Mouse (Mus musculus): ENCODE results near the gene Emx2. TPM values are rescaled to one million over a fixed set of nuclear protein-coding genes. Genes with fewer than 3 reads are reported as not detected.

Gene Emx2
- polyA plus RNA-seq, 1 experiment from 2014 or later: 18.9 TPM

GRCm38 (mm10) chr19:59480563-59480962, 22.4 kb downstream of the Emx2 start:
- Histone ChIP-seq H3K4me1 (0 out of 2 replicates have a peak, but pooled peaks cover 3% of the 10 kb centered on the region), H3K4me2 (replicated peaks) (no peak overlapping the region), H3K36me3 (no peaks in the 10 kb centered on the region), H3K27ac (no peak overlapping the region), H3K9me3 (no peaks in the 10 kb centered on the region), H3K9ac (no peak overlapping the region), H3K4me3 (no peak overlapping the region), H3K27me3 (peaks cover 10% of the 10 kb centered on the region)
- no peak for ATAC-seq (ENCODE audit: low FRiP score, low read depth)
- WGBS: 55% methylated on average over 3 of the region's 3 CpGs

- H3K4me2 ChIP-seq (replicated peaks): no peak overlapping the region
- no peaks in the 10 kb centered on the region for H3K27me3 ChIP-seq
- no peaks in the 10 kb centered on the region for H3K36me3 ChIP-seq
- H3K9me3 ChIP-seq: no peaks in the 10 kb centered on the region
- no peak overlapping the region for H3K27ac ChIP-seq
- no peak overlapping the region for H3K9ac ChIP-seq
- H3K4me3 ChIP-seq: no peak overlapping the region
- 82% methylated on average over 1 of the region's 1 CpGs for WGBS
- H3K4me1 ChIP-seq: peaks cover 14% of the 10 kb centered on the region
- no peak for ATAC-seq (ENCODE audit: low FRiP score, low read depth)
Measured at GRCm38 (mm10) chr19:59492258-59492657, 34.1 kb downstream of the Emx2 start.

GRCm38 (mm10) chr19:59496832-59497231, 38.7 kb downstream of the Emx2 start:
- no peak overlapping the region for H3K4me3 ChIP-seq
- WGBS: 54% methylated on average over 4 of the region's 4 CpGs
- no peak overlapping the region for H3K27ac ChIP-seq
- H3K27me3 ChIP-seq: no peaks in the 10 kb centered on the region
- ATAC-seq (ENCODE audit: low FRiP score, low read depth): no peak
- H3K9ac ChIP-seq: no peak overlapping the region
- no peaks in the 10 kb centered on the region for H3K9me3 ChIP-seq
- H3K4me1 ChIP-seq: 0 out of 2 replicates have a peak, but pooled peaks cover 6% of the 10 kb centered on the region
- no peaks in the 10 kb centered on the region for H3K36me3 ChIP-seq
- no peak overlapping the region for H3K4me2 ChIP-seq (replicated peaks)

GRCm38 (mm10) chr19:59508896-59509295, 50.7 kb downstream of the Emx2 start:
- no peak overlapping the region for H3K4me2 ChIP-seq (replicated peaks)
- 92% methylated on average over 2 of the region's 2 CpGs for WGBS
- H3K4me1 ChIP-seq: no peaks in the 10 kb centered on the region
- H3K27me3 ChIP-seq: 0 out of 2 replicates have a peak, but pooled peaks cover 4% of the 10 kb centered on the region
- ATAC-seq (ENCODE audit: low FRiP score, low read depth): no peak
- H3K9me3 ChIP-seq: no peaks in the 10 kb centered on the region
- H3K4me3 ChIP-seq: no peak overlapping the region
- no peaks in the 10 kb centered on the region for H3K36me3 ChIP-seq
- H3K9ac ChIP-seq: no peak overlapping the region
- no peak overlapping the region for H3K27ac ChIP-seq

- Histone ChIP-seq H3K27ac (no peak overlapping the region), H3K36me3 (no peaks in the 10 kb centered on the region), H3K4me3 (no peak overlapping the region), H3K9me3 (no peaks in the 10 kb centered on the region), H3K4me1 (no peaks in the 10 kb centered on the region), H3K27me3 (0 out of 2 replicates have a peak, but pooled peaks cover 4% of the 10 kb centered on the region), H3K9ac (no peak overlapping the region), H3K4me2 (replicated peaks) (no peak overlapping the region)
- 74% methylated on average over 3 of the region's 3 CpGs for WGBS
- no peak for ATAC-seq (ENCODE audit: low FRiP score, low read depth)
Measured at GRCm38 (mm10) chr19:59513181-59513580, 55.0 kb downstream of the Emx2 start.

Other genes with a start within 250 kb of the Emx2 start
- gene Kcnk18, start 239.2 kb upstream of the Emx2 start, polyA plus RNA-seq (2015; fragmentation: Nextera tagmentation; extraction: Ambion mirVana): 0.04 TPM in 1 of 2 replicates, not detected in the other
- gene Slc18a2, start 197.5 kb upstream of the Emx2 start, polyA plus RNA-seq (2015; fragmentation: Nextera tagmentation; extraction: Ambion mirVana): 8.5 and 9.1 TPM in 2 replicates
- 13.8 and 22.6 TPM in 2 replicates for gene Rps12-ps3, start 136.1 kb upstream of the Emx2 start, polyA plus RNA-seq (2015; fragmentation: Nextera tagmentation; extraction: Ambion mirVana)
- 11.4 and 11.8 TPM in 2 replicates for gene Pdzd8, start 112.6 kb upstream of the Emx2 start, polyA plus RNA-seq (2015; fragmentation: Nextera tagmentation; extraction: Ambion mirVana)

All from limb, embryonic 13.5 days (tissue).